Comparison of ENCODE assay signal across 9 mouse cellular contexts in the genomic region with DNA sequence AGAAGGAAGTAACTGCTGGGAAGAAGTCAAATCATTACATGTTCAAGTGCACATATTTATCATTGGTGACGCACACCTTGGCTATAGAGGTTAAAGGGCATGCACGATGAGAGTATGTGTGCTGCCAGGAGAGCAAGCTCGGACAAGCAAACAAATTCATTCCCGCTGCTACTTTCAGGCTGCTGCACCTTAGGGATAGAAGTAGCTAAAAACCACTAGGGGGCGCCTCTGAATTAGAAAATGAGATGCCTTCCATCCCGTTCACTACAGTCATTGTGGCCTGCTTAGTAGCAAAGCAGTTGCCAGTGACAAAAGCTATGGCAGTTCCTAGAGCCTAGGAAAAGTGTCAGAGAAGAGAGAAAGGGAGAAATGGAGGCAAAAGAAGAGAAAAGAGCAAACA. TPM values are rescaled to one million over a fixed set of nuclear protein-coding genes. Genes with fewer than 3 reads are reported as not detected.
DNase-seq lines count a peak whose midpoint lies in the region; ATAC-seq and TF ChIP-seq lines count a peak whose summit lies in the region.
"Had no signal": no experiment of that assay in that cellular context is flagged by ENCODE, and none has a peak within 500 bp of the region (broad histone marks: within the 10 kb centered on the region; RNA-seq: fewer than 3 reads in every experiment).

No protein-coding gene starts in this region.

- H3K4me1 ChIP-seq in bone marrow, adult 2 months (ENCODE audit: control insufficient read depth, insufficient read depth, low read length): peaks cover 2% of the 10 kb centered on the region
- peaks cover 24% of the 10 kb centered on the region for H3K4me1 ChIP-seq in embryonic facial prominence, embryonic 14.5 days (ENCODE audit: control insufficient read depth, insufficient read depth, low read length)
- H3K4me1 ChIP-seq in heart, embryonic 16.5 days (ENCODE audit: control insufficient read depth, insufficient read depth, low read length): peaks cover 11% of the 10 kb centered on the region
- peaks cover 19% of the 10 kb centered on the region for H3K4me1 ChIP-seq in liver, embryonic 15.5 days (replicated peaks)
- peaks cover 5% of the 10 kb centered on the region for H3K4me1 ChIP-seq in neural tube, embryonic 15.5 days

- DNase-seq in ES-CJ7 (ENCODE audit: low read depth, low spot score): peak; percentile 78
- peak; percentile 95 for DNase-seq in embryonic facial prominence, embryonic 14.5 days (ENCODE audit: low spot score)
- DNase-seq in kidney, postnatal 25 days: peak; percentile 70 to 81
- peak; percentile 17 to 21 for DNase-seq in thymus, postnatal 36 days

- TF ChIP-seq POLR2A in bone marrow, adult 2 months (IDR thresholded peaks at IDR 0.05; ENCODE audit: borderline replicate concordance, control insufficient read depth, low read depth, low read length): no peak

- no peaks in the 10 kb centered on the region for H3K36me3 ChIP-seq in embryonic facial prominence, embryonic 14.5 days (ENCODE audit: control insufficient read depth, insufficient read depth, low read length)
- H3K36me3 ChIP-seq in heart, embryonic 16.5 days (ENCODE audit: control insufficient read depth, insufficient read depth): no peaks in the 10 kb centered on the region
- no peaks in the 10 kb centered on the region for H3K36me3 ChIP-seq in liver, embryonic 15.5 days (replicated peaks)
- H3K36me3 ChIP-seq in neural tube, embryonic 15.5 days: no peaks in the 10 kb centered on the region

- no peak overlapping the region for H3K27ac ChIP-seq in bone marrow, adult 2 months (ENCODE audit: control insufficient read depth, insufficient read depth, low read depth, low read length, poor library complexity)
- H3K27ac ChIP-seq in embryonic facial prominence, embryonic 14.5 days (replicated peaks; ENCODE audit: low read depth, low read length): no peak overlapping the region
- H3K27ac ChIP-seq in heart, embryonic 16.5 days (ENCODE audit: low read length): no peak overlapping the region
- H3K27ac ChIP-seq in liver, embryonic 15.5 days (replicated peaks): no peak overlapping the region
- H3K27ac ChIP-seq in neural tube, embryonic 15.5 days (replicated peaks): no peak overlapping the region

- H3K9me3 ChIP-seq in embryonic facial prominence, embryonic 14.5 days (ENCODE audit: control insufficient read depth, low read length): no peaks in the 10 kb centered on the region
- no peaks in the 10 kb centered on the region for H3K9me3 ChIP-seq in heart, embryonic 16.5 days (replicated peaks; ENCODE audit: control insufficient read depth, low read length)
- H3K9me3 ChIP-seq in liver, embryonic 15.5 days (replicated peaks): no peaks in the 10 kb centered on the region
- no peaks in the 10 kb centered on the region for H3K9me3 ChIP-seq in neural tube, embryonic 15.5 days (replicated peaks)
- H3K9me3 ChIP-seq: megakaryocyte, embryonic 14.5 days had no signal

- WGBS in bone marrow, adult 2 months: 17% methylated on average over 6 of the region's 6 CpGs
- 7% methylated on average over 6 of the region's 6 CpGs for WGBS in embryonic facial prominence, embryonic 14.5 days
- 7% methylated on average over 6 of the region's 6 CpGs for WGBS in heart, embryonic 16.5 days
- WGBS in liver, embryonic 15.5 days (ENCODE audit: insufficient replicate concordance): 14% methylated on average over 6 of the region's 6 CpGs
- 13% methylated on average over 6 of the region's 6 CpGs for WGBS in neural tube, embryonic 15.5 days

- no peak overlapping the region for H3K4me2 ChIP-seq in embryonic facial prominence, embryonic 14.5 days (ENCODE audit: low read depth, low read length)
- H3K4me2 ChIP-seq in heart, embryonic 16.5 days (ENCODE audit: low read depth, low read length): no peak overlapping the region
- H3K4me2 ChIP-seq in liver, embryonic 15.5 days: no peak overlapping the region
- H3K4me2 ChIP-seq in neural tube, embryonic 15.5 days: no peak overlapping the region

- H3K9ac ChIP-seq in embryonic facial prominence, embryonic 14.5 days (ENCODE audit: low read depth, low read length): no peak overlapping the region
- 0 out of 2 replicates have a peak overlapping the region, but pooled peaks have one; percentile 47 for H3K9ac ChIP-seq in heart, embryonic 16.5 days (ENCODE audit: low read length)
- H3K9ac ChIP-seq in liver, embryonic 15.5 days: no peak overlapping the region
- H3K9ac ChIP-seq in neural tube, embryonic 15.5 days (replicated peaks): no peak overlapping the region

- 0 out of 2 replicates have a peak, but pooled peaks have one; percentile 7 for TF ChIP-seq CTCF in bone marrow, adult 2 months (IDR thresholded peaks at IDR 0.05; ENCODE audit: control insufficient read depth, insufficient read depth, low read length)

- H3K27me3 ChIP-seq in embryonic facial prominence, embryonic 14.5 days (replicated peaks; ENCODE audit: control insufficient read depth, insufficient read depth, low read length): no peaks in the 10 kb centered on the region
- H3K27me3 ChIP-seq in heart, embryonic 16.5 days (ENCODE audit: control insufficient read depth, insufficient read depth, low read length): no peaks in the 10 kb centered on the region
- H3K27me3 ChIP-seq in liver, embryonic 15.5 days: no peaks in the 10 kb centered on the region
- H3K27me3 ChIP-seq in neural tube, embryonic 15.5 days (replicated peaks): no peaks in the 10 kb centered on the region
- H3K27me3 ChIP-seq: megakaryocyte, embryonic 14.5 days had no signal

- H3K4me3 ChIP-seq in bone marrow, adult 2 months (replicated peaks; ENCODE audit: control insufficient read depth, low read depth, low read length): no peak overlapping the region
- H3K4me3 ChIP-seq in embryonic facial prominence, embryonic 14.5 days (ENCODE audit: low read depth, low read length): no peak overlapping the region
- H3K4me3 ChIP-seq in heart, embryonic 16.5 days (ENCODE audit: low read length): no peak overlapping the region
- H3K4me3 ChIP-seq in liver, embryonic 15.5 days (replicated peaks): no peak overlapping the region
- no peak overlapping the region for H3K4me3 ChIP-seq in neural tube, embryonic 15.5 days (replicated peaks)
- H3K4me3 ChIP-seq: megakaryocyte, embryonic 14.5 days had no signal

- ATAC-seq in embryonic facial prominence, embryonic 14.5 days (ENCODE audit: low read depth): peak; percentile 80
- peak; percentile 71 for ATAC-seq in heart, embryonic 16.5 days (replicated peaks; ENCODE audit: extremely low read depth, insufficient read depth, low FRiP score)
- peak; percentile 31; the same call in 1 of the 2 replicates for ATAC-seq in liver, embryonic 15.5 days (ENCODE audit: insufficient read depth)
- peak; percentile 55; the same call in 1 of the 2 replicates for ATAC-seq in neural tube, embryonic 15.5 days (ENCODE audit: low FRiP score)

RNA-seq across cellular contexts. Expression of a gene that starts 50.6 kb away (rescaled TPM):
- 2.0 and 2.3 TPM in 2 replicates for polyA plus RNA-seq in bone marrow, adult 2 months (2011; ENCODE audit: insufficient read depth, insufficient read length, low replicate concordance, missing spikeins)
- 5.1 and 5.3 TPM in 2 replicates for polyA plus RNA-seq in embryonic facial prominence, embryonic 14.5 days (2014; fragmentation: Nextera tagmentation; extraction: Ambion mirVana)
- 5.0 and 5.3 TPM in 2 replicates for polyA plus RNA-seq in heart, embryonic 16.5 days (2015; fragmentation: Nextera tagmentation; extraction: Ambion mirVana)
- polyA plus RNA-seq in liver, embryonic 15.5 days (2015; fragmentation: Nextera tagmentation; extraction: Ambion mirVana): 4.3 and 4.6 TPM in 2 replicates
- polyA plus RNA-seq in neural tube, embryonic 15.5 days (2015; fragmentation: Nextera tagmentation; extraction: Ambion mirVana): 1.4 and 3.6 TPM in 2 replicates

RNA-seq across cellular contexts. Expression of a gene that starts 51.5 kb away (rescaled TPM):
- 15.1 and 33.5 TPM in 2 replicates for polyA plus RNA-seq in bone marrow, adult 2 months (2011; ENCODE audit: insufficient read depth, insufficient read length, low replicate concordance, missing spikeins)
- polyA plus RNA-seq in embryonic facial prominence, embryonic 14.5 days (2014; fragmentation: Nextera tagmentation; extraction: Ambion mirVana): 14.1 and 14.7 TPM in 2 replicates
- polyA plus RNA-seq in heart, embryonic 16.5 days (2015; fragmentation: Nextera tagmentation; extraction: Ambion mirVana): 8.7 and 9.2 TPM in 2 replicates
- polyA plus RNA-seq in liver, embryonic 15.5 days (2015; fragmentation: Nextera tagmentation; extraction: Ambion mirVana): 7.3 and 7.6 TPM in 2 replicates
- 10.3 and 10.7 TPM in 2 replicates for polyA plus RNA-seq in neural tube, embryonic 15.5 days (2015; fragmentation: Nextera tagmentation; extraction: Ambion mirVana)

Comparison
In these comparisons a context has a peak if more than half of its experiments do, and no peak if none do; other contexts are left out.
1. DNase-seq: peak in every context shown above with its lines; median percentile 95 in embryonic facial prominence, embryonic 14.5 days; 78 in ES-CJ7; 76 in kidney, postnatal 25 days; 19 in thymus, postnatal 36 days.